Mouse (Mus musculus) cerebellum, adult 2 months (tissue): ENCODE data around the gene Slc35e3.

Experiments used
- CTCF ChIP-seq: fragments of 200-500 bp; IDR thresholded peaks from 2 replicates; pipeline ENCODE4 v1.5.1; 2011; ENCODE audit warnings: low read depth, mild to moderate bottlenecking, control low read depth, low read length, moderate library complexity, borderline replicate concordance; ENCODE audit not compliant: insufficient read depth
- POLR2A ChIP-seq: fragments of 200-500 bp; IDR thresholded peaks from 2 replicates; pipeline ENCODE4 v1.6.1; 2011; ENCODE audit warnings: low read length, control low read depth, borderline replicate concordance; ENCODE audit not compliant: insufficient read depth

GRCm38 (mm10) chr10:117732962-117733592 lies 13.1 kb downstream of the Slc35e3 start:
- TF ChIP-seq CTCF = no peak
- no peak for TF ChIP-seq POLR2A
